Mouse (Mus musculus) megakaryocyte, adult 5-6 weeks (primary cell): ENCODE results near the gene Gm5269. TPM values are rescaled to one million over a fixed set of nuclear protein-coding genes. Genes with fewer than 3 reads are reported as not detected.

Source experiments
- ATAC-seq: 2 replicates; pipeline ENCODE4 v1.8.0; 2016; ENCODE audit warnings: mild to moderate bottlenecking, inconsistent platforms; ENCODE audit not compliant: poor library complexity, severe bottlenecking
- total RNA-seq, 2 experiments: library from RNA; stranded (forward) in 1 of 2; stranded (reverse) in 1 of 2; fragments of 153-499, 151-499 nt in 1 of 2; fragments of 221-1000, 200-1000 nt in 1 of 2; gene quantifications; 2 replicates each; pipeline versions ENCODE4 v1.2.3 to v1.2.4; 2015 to 2017

Gene Gm5269
- total RNA-seq, 2 experiments from 2014 or later = not detected

GRCm38 (mm10) chr1:45881228-45881832, 8.7 kb downstream of the Gm5269 start:
- ATAC-seq = peak; percentile 70

- no peak for ATAC-seq
These were observed 12.6 kb downstream of the Gm5269 start for GRCm38 (mm10) chr1:45877463-45877862.

GRCm38 (mm10) chr1:45876450-45877198, 13.4 kb downstream of the Gm5269 start:
- ATAC-seq = no peak

- ATAC-seq = no peak
These were observed 14.4 kb downstream of the Gm5269 start for GRCm38 (mm10) chr1:45875640-45876039.

GRCm38 (mm10) chr1:45873250-45873649, 16.8 kb downstream of the Gm5269 start:
- peak; percentile 44 for ATAC-seq

- peak; percentile 88 for ATAC-seq
These were observed 21.5 kb downstream of the Gm5269 start for GRCm38 (mm10) chr1:45868479-45869137.

GRCm38 (mm10) chr1:45868050-45868449, 22.0 kb downstream of the Gm5269 start:
- ATAC-seq = no peak

- ATAC-seq = no peak
These were observed 23.6 kb downstream of the Gm5269 start for GRCm38 (mm10) chr1:45866288-45867018.

- ATAC-seq = peak; percentile 60
These were observed 24.3 kb downstream of the Gm5269 start for GRCm38 (mm10) chr1:45865727-45866126.

- ATAC-seq = no peak
These were observed 24.8 kb downstream of the Gm5269 start for GRCm38 (mm10) chr1:45865316-45865715.

GRCm38 (mm10) chr1:45864564-45865014, 25.5 kb downstream of the Gm5269 start:
- no peak for ATAC-seq

GRCm38 (mm10) chr1:45863641-45864040, 26.4 kb downstream of the Gm5269 start:
- no peak for ATAC-seq

- no peak for ATAC-seq
These were observed 28.9 kb downstream of the Gm5269 start for GRCm38 (mm10) chr1:45861162-45861561.

- ATAC-seq = no peak
These were observed 29.7 kb downstream of the Gm5269 start for GRCm38 (mm10) chr1:45860349-45860748.

- peak; percentile 73 for ATAC-seq
These were observed 32.0 kb downstream of the Gm5269 start for GRCm38 (mm10) chr1:45858038-45858437.

GRCm38 (mm10) chr1:45845466-45845865, 44.6 kb downstream of the Gm5269 start:
- no peak for ATAC-seq

Other genes starting within 250 kb of the Gm5269 start
- 35.8 and 39.9 TPM in 2 replicates for gene Wdr75, start 95.1 kb downstream of the Gm5269 start, total RNA-seq (2015)
- 17.0 and 27.2 TPM in 2 replicates for gene Wdr75, start 95.1 kb downstream of the Gm5269 start, total RNA-seq (2017)
- 22.7 and 24.7 TPM in 2 replicates for gene Slc40a1, start 36.2 kb upstream of the Gm5269 start, total RNA-seq (2015)
- gene Slc40a1, start 36.2 kb upstream of the Gm5269 start, total RNA-seq (2017) = 18.0 and 22.0 TPM in 2 replicates
- not detected in 2 replicates for gene Dnah7b, start 176.0 kb upstream of the Gm5269 start, total RNA-seq (2015)
- not detected in 2 replicates for gene Dnah7b, start 176.0 kb upstream of the Gm5269 start, total RNA-seq (2017)